Mouse (Mus musculus): ENCODE results near the gene Sh2b3. TPM values are rescaled to one million over a fixed set of nuclear protein-coding genes. Genes with fewer than 3 reads are reported as not detected.

Sh2b3 gene
- polyA plus RNA-seq, 1 experiment from 2014 or later, result 17.8 TPM

DNA sequence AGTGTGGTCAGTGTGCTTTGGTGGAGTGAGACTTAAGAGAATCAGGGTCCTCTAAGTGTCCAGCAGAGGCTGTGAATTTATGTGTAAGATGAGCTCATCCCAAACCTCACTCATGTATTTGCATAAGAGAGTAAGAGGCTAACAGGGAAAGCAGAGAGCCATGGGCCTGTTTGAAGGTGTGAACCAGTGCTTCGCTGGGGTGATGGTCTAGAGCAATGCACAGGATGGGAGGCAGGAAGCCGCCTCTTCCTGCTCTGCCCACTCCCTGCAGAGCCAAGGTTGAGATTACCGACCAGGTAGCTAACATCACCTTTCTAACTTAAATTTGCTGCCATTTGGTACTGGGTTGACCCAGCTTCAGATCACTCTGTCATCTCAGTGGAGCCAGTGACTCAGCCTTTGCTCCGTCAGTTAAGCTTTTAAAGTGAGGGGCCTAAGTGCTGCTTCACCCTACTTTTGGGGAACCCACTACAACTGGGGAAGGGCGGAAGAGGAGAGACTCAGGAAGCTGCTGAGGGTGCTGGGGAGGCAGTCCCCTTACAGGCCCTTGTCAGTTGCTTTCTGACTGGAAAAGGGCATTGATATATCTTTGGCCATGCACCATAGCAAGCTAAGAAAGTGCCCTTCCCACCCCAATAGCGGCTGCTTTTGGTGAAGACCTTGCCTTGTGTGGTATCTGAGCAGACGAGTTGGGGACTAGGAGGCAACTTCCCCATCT lies 24.8 kb downstream of the Sh2b3 start:
- H3K27ac ChIP-seq (ENCODE audit: low read length), result no peak overlapping the region
- WGBS, result 80% methylated on average over 7 of the region's 7 CpGs
- H3K9ac ChIP-seq (replicated peaks; ENCODE audit: low read length), result no peak overlapping the region
- H3K4me3 ChIP-seq (ENCODE audit: low read length), result no peak overlapping the region
- H3K27me3 ChIP-seq (ENCODE audit: insufficient read depth, low read length), result no peaks in the 10 kb centered on the region
- ATAC-seq (ENCODE audit: low FRiP score, low TSS enrichment), result no peak
- H3K4me2 ChIP-seq (replicated peaks; ENCODE audit: low read depth, low read length), result no peak overlapping the region
- H3K36me3 ChIP-seq (ENCODE audit: insufficient read depth, low read length), result peaks cover 72% of the 10 kb centered on the region
- H3K4me1 ChIP-seq (ENCODE audit: insufficient read depth, low read length), result no peaks in the 10 kb centered on the region; the same call in 1 of the 2 replicates
- H3K9me3 ChIP-seq (ENCODE audit: low read length), result no peaks in the 10 kb centered on the region

DNA sequence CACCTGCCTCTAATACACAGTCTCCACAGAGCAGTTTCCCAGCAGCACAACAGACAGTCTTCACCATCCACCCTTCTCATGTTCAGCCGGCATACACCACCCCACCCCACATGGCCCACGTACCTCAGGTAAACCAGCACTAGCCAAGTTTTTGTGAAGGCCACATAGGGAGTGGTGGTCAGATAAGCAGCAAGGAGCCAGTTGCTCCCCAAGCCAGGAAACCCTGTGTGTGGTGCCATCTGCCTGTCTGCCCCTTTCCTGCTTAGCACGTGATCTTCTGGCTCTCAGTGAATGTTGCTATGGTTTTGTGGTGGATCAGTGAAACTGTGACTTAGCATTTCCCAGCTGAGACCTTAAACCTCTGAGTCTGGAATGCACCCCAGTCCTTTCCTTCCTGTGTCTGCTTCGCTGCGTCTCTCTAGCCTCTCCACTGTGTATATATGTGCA lies 25.9 kb downstream of the Sh2b3 start:
- 87% methylated on average over 5 of the region's 5 CpGs for WGBS
- Histone ChIP-seq H3K4me1 (ENCODE audit: insufficient read depth, low read length) (no peaks in the 10 kb centered on the region; the same call in 1 of the 2 replicates), H3K9me3 (ENCODE audit: low read length) (no peaks in the 10 kb centered on the region), H3K9ac (replicated peaks; ENCODE audit: low read length) (no peak overlapping the region), H3K36me3 (ENCODE audit: insufficient read depth, low read length) (peaks cover 60% of the 10 kb centered on the region), H3K4me2 (replicated peaks; ENCODE audit: low read depth, low read length) (no peak overlapping the region), H3K27ac (ENCODE audit: low read length) (peak overlapping the region; percentile 20; the same call in 1 of the 2 replicates), H3K27me3 (ENCODE audit: insufficient read depth, low read length) (no peaks in the 10 kb centered on the region), H3K4me3 (ENCODE audit: low read length) (no peak overlapping the region)
- no peak for ATAC-seq (ENCODE audit: low FRiP score, low TSS enrichment)

DNA sequence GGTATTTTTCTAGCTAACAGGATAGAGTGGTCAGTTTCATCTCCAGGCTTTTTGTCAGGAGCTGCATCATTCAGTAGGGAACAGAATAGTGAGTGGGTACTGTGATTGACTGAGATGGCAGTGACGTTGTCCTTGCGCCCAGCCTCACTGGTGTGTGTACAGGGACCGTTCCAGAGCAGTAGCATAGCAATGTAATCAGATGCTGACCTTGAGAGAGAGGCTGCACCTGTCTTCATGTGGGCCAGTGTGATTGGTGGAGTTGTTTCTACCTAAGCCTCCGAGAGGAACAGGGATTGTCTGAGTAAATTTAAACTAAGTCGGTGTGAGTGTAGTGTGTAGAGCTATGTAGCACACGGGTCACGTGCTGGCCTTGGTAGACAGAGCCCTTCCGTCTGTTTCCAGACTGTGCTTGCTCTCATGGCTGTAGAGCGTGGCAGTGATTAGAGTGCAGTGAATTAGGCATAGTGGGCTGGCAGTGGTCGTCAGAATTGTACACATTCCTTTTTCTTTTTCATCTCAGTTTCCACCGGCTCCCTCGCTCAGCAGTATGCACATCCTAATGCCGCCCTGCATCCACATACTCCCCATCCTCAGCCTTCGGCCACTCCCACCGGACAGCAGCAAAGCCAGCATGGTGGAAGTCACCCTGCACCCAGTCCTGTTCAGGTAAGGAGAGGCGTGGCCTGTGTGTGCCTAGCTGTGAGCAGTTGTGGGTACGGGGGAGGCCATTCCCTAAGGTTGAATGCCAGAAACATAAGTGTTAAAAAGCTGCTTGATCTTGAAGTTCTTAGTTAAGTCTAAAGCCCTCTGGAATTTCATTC lies 26.9 kb downstream of the Sh2b3 start:
- Histone ChIP-seq H3K27me3 (ENCODE audit: insufficient read depth, low read length) (no peaks in the 10 kb centered on the region), H3K27ac (ENCODE audit: low read length) (no peak overlapping the region), H3K36me3 (ENCODE audit: insufficient read depth, low read length) (peaks cover 50% of the 10 kb centered on the region), H3K9me3 (ENCODE audit: low read length) (no peaks in the 10 kb centered on the region), H3K9ac (replicated peaks; ENCODE audit: low read length) (no peak overlapping the region), H3K4me3 (ENCODE audit: low read length) (no peak overlapping the region), H3K4me2 (replicated peaks; ENCODE audit: low read depth, low read length) (no peak overlapping the region), H3K4me1 (ENCODE audit: insufficient read depth, low read length) (no peaks in the 10 kb centered on the region; the same call in 1 of the 2 replicates)
- WGBS, result 87% methylated on average over 17 of the region's 17 CpGs
- no peak for ATAC-seq (ENCODE audit: low FRiP score, low TSS enrichment)

DNA sequence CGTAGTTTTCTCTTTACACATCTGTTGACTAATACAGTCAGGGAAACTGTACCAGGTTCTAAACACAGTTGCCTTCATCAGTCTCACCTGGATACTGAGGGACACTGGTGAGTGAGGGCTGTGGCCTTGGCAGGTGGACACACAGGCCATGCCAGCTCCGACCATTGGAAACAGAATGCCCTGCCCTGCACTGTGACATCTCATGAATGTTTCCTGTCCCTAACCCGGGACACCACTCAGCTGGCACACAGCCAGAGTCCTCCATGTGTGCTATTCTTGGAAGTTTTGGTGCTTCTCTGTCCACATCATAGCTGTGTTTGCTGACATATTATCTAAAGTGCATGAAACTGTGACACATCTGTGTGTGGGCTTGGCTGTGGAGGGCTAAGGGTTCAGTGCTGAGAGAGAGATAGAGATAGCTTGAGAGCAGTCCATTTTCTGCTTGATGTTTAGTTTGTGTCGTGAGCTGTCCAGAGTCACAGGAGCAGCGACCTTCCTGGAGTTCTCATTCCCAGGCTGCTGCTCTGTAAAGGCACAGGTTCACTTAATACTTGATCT lies 27.7 kb downstream of the Sh2b3 start:
- Histone ChIP-seq H3K9me3 (ENCODE audit: low read length) (no peaks in the 10 kb centered on the region), H3K27ac (ENCODE audit: low read length) (no peak overlapping the region), H3K27me3 (ENCODE audit: insufficient read depth, low read length) (no peaks in the 10 kb centered on the region), H3K36me3 (ENCODE audit: insufficient read depth, low read length) (peaks cover 46% of the 10 kb centered on the region), H3K4me2 (replicated peaks; ENCODE audit: low read depth, low read length) (no peak overlapping the region), H3K4me3 (ENCODE audit: low read length) (no peak overlapping the region), H3K4me1 (ENCODE audit: insufficient read depth, low read length) (no peaks in the 10 kb centered on the region; the same call in 1 of the 2 replicates), H3K9ac (replicated peaks; ENCODE audit: low read length) (no peak overlapping the region)
- no peak for ATAC-seq (ENCODE audit: low FRiP score, low TSS enrichment)
- 64% methylated on average over 5 of the region's 5 CpGs for WGBS

DNA sequence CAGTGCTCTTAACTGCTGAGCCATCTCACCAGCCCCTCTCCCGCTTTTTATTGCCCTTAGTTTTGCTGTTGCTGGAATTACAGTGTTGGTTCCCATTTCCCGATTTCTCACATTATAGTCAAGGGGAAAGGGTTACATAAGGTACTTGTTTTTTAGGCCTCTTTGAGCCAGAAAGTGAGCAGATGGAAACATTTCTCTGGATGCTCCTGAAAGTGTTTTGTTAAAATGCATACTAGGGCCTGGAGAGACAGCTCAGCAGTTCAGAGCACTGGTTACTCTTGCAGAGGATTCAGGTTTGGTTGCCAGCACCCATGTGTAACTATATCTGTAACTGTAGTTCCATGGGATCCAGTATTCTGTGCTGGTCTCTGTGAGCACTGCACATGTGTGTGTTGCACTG lies 29.2 kb downstream of the Sh2b3 start:
- no peak for ATAC-seq (ENCODE audit: low FRiP score, low TSS enrichment)
- WGBS, result 77% methylated on average over 2 of the region's 2 CpGs
- Histone ChIP-seq H3K27ac (ENCODE audit: low read length) (no peak overlapping the region), H3K27me3 (ENCODE audit: insufficient read depth, low read length) (no peaks in the 10 kb centered on the region), H3K9ac (replicated peaks; ENCODE audit: low read length) (no peak overlapping the region), H3K9me3 (ENCODE audit: low read length) (no peaks in the 10 kb centered on the region), H3K4me1 (ENCODE audit: insufficient read depth, low read length) (no peaks in the 10 kb centered on the region; the same call in 1 of the 2 replicates), H3K36me3 (ENCODE audit: insufficient read depth, low read length) (peaks cover 39% of the 10 kb centered on the region), H3K4me3 (ENCODE audit: low read length) (no peak overlapping the region), H3K4me2 (replicated peaks; ENCODE audit: low read depth, low read length) (no peak overlapping the region)

DNA sequence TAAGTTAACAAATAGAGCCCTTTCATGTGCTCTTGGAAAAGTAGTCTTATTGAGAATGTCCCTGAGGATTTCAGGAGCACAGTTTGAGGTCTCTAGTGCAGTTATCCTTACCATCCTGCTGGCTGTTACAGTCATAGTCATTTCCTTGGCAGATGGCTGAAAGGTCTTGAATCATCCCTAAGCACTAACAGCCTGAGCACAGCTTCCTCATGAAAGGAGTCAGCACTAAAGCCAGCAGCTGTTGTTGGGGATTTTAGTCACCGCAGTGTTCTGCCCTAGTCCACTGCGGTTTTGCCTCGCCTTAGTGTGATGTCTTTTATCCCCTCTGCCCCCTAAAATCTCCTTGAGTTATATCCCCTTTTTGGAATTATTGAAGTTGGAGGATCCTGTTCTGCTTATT lies 30.3 kb downstream of the Sh2b3 start:
- Histone ChIP-seq H3K9me3 (ENCODE audit: low read length) (no peaks in the 10 kb centered on the region), H3K36me3 (ENCODE audit: insufficient read depth, low read length) (peaks cover 40% of the 10 kb centered on the region), H3K4me3 (ENCODE audit: low read length) (no peak overlapping the region), H3K27ac (ENCODE audit: low read length) (no peak overlapping the region), H3K27me3 (ENCODE audit: insufficient read depth, low read length) (no peaks in the 10 kb centered on the region), H3K9ac (replicated peaks; ENCODE audit: low read length) (no peak overlapping the region), H3K4me1 (ENCODE audit: insufficient read depth, low read length) (no peaks in the 10 kb centered on the region; the same call in 1 of the 2 replicates), H3K4me2 (replicated peaks; ENCODE audit: low read depth, low read length) (no peak overlapping the region)
- WGBS, result 88% methylated on average over 3 of the region's 3 CpGs
- ATAC-seq (ENCODE audit: low FRiP score, low TSS enrichment), result no peak

DNA sequence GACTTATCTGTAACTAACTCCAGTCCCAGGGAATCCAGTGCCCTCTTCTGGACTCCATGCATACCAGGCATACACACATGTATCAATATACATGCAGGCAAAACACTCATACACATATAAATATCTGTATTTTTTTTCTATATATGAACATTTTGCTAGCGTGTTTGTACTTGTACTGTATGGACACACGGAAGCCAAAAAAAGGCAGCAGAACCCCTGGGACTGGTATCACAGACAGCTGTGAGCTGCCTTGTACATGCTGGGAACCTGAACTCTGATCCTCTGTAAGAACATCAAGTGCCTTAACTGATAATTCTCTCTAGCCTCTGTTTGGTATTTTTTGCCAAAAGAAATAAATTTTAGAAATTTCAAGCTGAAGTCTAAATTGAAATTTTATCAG lies 39.0 kb downstream of the Sh2b3 start:
- no peak overlapping the region for H3K9ac ChIP-seq (replicated peaks; ENCODE audit: low read length)
- no peak for ATAC-seq (ENCODE audit: low FRiP score, low TSS enrichment)
- no peaks in the 10 kb centered on the region for H3K4me1 ChIP-seq (ENCODE audit: insufficient read depth, low read length)
- H3K27me3 ChIP-seq (ENCODE audit: insufficient read depth, low read length), result no peaks in the 10 kb centered on the region
- H3K27ac ChIP-seq (ENCODE audit: low read length), result no peak overlapping the region
- no peak overlapping the region for H3K4me3 ChIP-seq (ENCODE audit: low read length)
- H3K4me2 ChIP-seq (replicated peaks; ENCODE audit: low read depth, low read length), result no peak overlapping the region
- H3K36me3 ChIP-seq (ENCODE audit: insufficient read depth, low read length), result peaks cover 70% of the 10 kb centered on the region
- 95% methylated on average over 2 of the region's 2 CpGs for WGBS
- no peaks in the 10 kb centered on the region for H3K9me3 ChIP-seq (ENCODE audit: low read length)

DNA sequence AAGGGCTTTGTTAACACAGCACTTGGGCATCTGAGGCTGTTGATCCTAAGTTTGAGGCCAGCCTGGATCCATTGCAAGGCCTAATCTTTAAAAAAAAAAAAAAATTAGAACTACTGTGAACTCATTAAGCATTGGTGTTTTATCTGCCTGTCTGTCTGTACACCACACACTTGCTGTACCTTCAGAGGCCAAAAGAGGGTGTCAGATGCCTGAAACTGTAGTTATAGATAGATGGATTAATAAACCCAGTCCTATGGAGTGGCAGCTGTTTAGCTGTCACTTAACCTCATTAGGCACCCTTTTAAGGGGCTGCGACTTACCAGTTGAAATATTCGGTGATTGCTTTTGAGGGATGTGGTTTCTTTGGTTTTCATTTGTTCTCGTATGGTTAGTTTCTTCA lies 41.6 kb downstream of the Sh2b3 start:
- Histone ChIP-seq H3K9ac (replicated peaks; ENCODE audit: low read length) (no peak overlapping the region), H3K27me3 (ENCODE audit: insufficient read depth, low read length) (no peaks in the 10 kb centered on the region), H3K4me3 (ENCODE audit: low read length) (no peak overlapping the region), H3K9me3 (ENCODE audit: low read length) (no peaks in the 10 kb centered on the region), H3K27ac (ENCODE audit: low read length) (no peak overlapping the region), H3K36me3 (ENCODE audit: insufficient read depth, low read length) (peaks cover 64% of the 10 kb centered on the region), H3K4me2 (replicated peaks; ENCODE audit: low read depth, low read length) (no peak overlapping the region), H3K4me1 (ENCODE audit: insufficient read depth, low read length) (no peaks in the 10 kb centered on the region)
- no peak for ATAC-seq (ENCODE audit: low FRiP score, low TSS enrichment)
- WGBS, result 89% methylated on average over 3 of the region's 3 CpGs

DNA sequence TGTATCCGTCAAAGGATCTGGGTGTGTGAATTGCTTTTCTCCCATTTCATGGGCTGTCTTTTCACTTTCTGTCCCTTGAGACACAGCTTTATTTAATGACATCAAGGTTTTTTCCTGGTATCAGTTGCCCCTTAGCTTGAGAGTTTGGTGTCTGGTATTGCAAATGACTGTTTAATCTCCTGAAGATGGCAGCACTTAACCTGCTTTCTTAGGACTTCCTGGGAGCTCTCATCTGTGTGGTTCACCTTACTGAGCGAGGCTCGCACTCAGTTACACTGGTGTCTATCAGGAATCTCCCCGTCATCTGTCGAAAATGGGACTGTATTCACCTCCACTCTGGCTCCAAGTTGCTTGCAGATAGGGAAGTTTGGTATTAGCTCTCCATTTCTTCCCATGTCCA lies 46.4 kb downstream of the Sh2b3 start:
- H3K4me1 ChIP-seq (ENCODE audit: insufficient read depth, low read length), result no peaks in the 10 kb centered on the region
- H3K4me2 ChIP-seq (replicated peaks; ENCODE audit: low read depth, low read length), result no peak overlapping the region
- 87% methylated on average over 5 of the region's 5 CpGs for WGBS
- no peak overlapping the region for H3K27ac ChIP-seq (ENCODE audit: low read length)
- H3K9ac ChIP-seq (replicated peaks; ENCODE audit: low read length), result no peak overlapping the region
- H3K9me3 ChIP-seq (ENCODE audit: low read length), result no peaks in the 10 kb centered on the region
- ATAC-seq (ENCODE audit: low FRiP score, low TSS enrichment), result no peak
- H3K4me3 ChIP-seq (ENCODE audit: low read length), result no peak overlapping the region
- no peaks in the 10 kb centered on the region for H3K27me3 ChIP-seq (ENCODE audit: insufficient read depth, low read length)
- peaks cover 55% of the 10 kb centered on the region for H3K36me3 ChIP-seq (ENCODE audit: insufficient read depth, low read length)

Data from kidney, embryonic 16.5 days (tissue).